Mouse (Mus musculus) left cerebral cortex, adult 18-20 months (tissue): Measurements from ENCODE around the gene Slc10a1. TPM values are rescaled to one million over a fixed set of nuclear protein-coding genes. Genes with fewer than 3 reads are reported as not detected.

Experiments
- DNase-seq, 2 experiments: peaks; one replicate each; pipeline ENCODE4 v3.0.0; 2021 to 2022; ENCODE audit warnings: low spot score in 2 of 2, mixed read lengths in 1 of 2
- total RNA-seq, 2 experiments: library from RNA; stranded (reverse); gene quantifications; 2 replicates each; pipeline ENCODE4 v1.2.3; 2021

The Slc10a1 gene
- total RNA-seq, 2 experiments from 2014 or later: not detected

GRCm38 (mm10) chr12:80930141-80930540, 38.4 kb downstream of the Slc10a1 start:
- DNase-seq: no peak

- DNase-seq: no peak
Observed at GRCm38 (mm10) chr12:80928881-80929280, 39.6 kb downstream of the Slc10a1 start.

- DNase-seq: no peak
Observed at GRCm38 (mm10) chr12:80927518-80927917, 41.0 kb downstream of the Slc10a1 start.

GRCm38 (mm10) chr12:80926550-80926949, 42.0 kb downstream of the Slc10a1 start:
- no peak for DNase-seq

- no peak for DNase-seq
Observed at GRCm38 (mm10) chr12:80925919-80926318, 42.6 kb downstream of the Slc10a1 start.

GRCm38 (mm10) chr12:80924205-80924604, 44.3 kb downstream of the Slc10a1 start:
- no peak for DNase-seq

GRCm38 (mm10) chr12:80923602-80924001, 44.9 kb downstream of the Slc10a1 start:
- no peak for DNase-seq

GRCm38 (mm10) chr12:80922869-80923268, 45.6 kb downstream of the Slc10a1 start:
- DNase-seq: no peak

- DNase-seq: no peak
Observed at GRCm38 (mm10) chr12:80921301-80921700, 47.2 kb downstream of the Slc10a1 start.

GRCm38 (mm10) chr12:80917764-80918163, 50.7 kb downstream of the Slc10a1 start:
- DNase-seq: no peak

GRCm38 (mm10) chr12:80909631-80910030, 58.9 kb downstream of the Slc10a1 start:
- DNase-seq: no peak

Other genes starting within 250 kb of the Slc10a1 start
- gene Ccdc177, start 208.0 kb downstream of the Slc10a1 start, total RNA-seq: 10 to 100 TPM; 11.4 to 12.2 TPM
- gene Susd6, start 178.2 kb downstream of the Slc10a1 start, total RNA-seq: 10 to 100 TPM; 34.8 to 35.7 TPM
- gene Srsf5, start 23.2 kb downstream of the Slc10a1 start, total RNA-seq: 100 to 1,000 TPM; 277 to 300 TPM
- 10 to 100 TPM in 1 of 2 experiments, 1 to 10 TPM in 1; 7.4 to 10.4 TPM for gene Smoc1, start 58.1 kb upstream of the Slc10a1 start, total RNA-seq